Mouse (Mus musculus) heart, embryonic 14.5 days (tissue): ENCODE measurements around the gene Gga3. TPM values are rescaled to one million over a fixed set of nuclear protein-coding genes. Genes with fewer than 3 reads are reported as not detected.

ENCODE experiments used
- ATAC-seq: fragments of 200-750 bp; cut with Nextera tagmentation; 2 replicates; pipeline ENCODE4 v1.8.0; 2017; ENCODE audit warnings: low read depth, moderate TSS enrichment; ENCODE audit not compliant: insufficient number of reproducible peaks, insufficient read depth, low FRiP score
- H3K27ac ChIP-seq, 2 experiments: fragments of 200-500 bp in 1 of 2; fragments of 300-500 bp in 1 of 2; sonication (generic) in 1 of 2; replicated peaks in 1 of 2; 2 replicates each; pipeline ENCODE4 v1.5.1; 2012 to 2014; ENCODE audit warnings: low read depth in 2 of 2, low read length in 2 of 2, control low read depth in 1 of 2, mild to moderate bottlenecking in 1 of 2, mixed read lengths in 1 of 2; ENCODE audit not compliant: control insufficient read depth in 1 of 2, insufficient read depth in 1 of 2
- H3K27me3 ChIP-seq: fragments of 300-500 bp; sonication (generic); 2 replicates; pipeline ENCODE4 v1.6.1; 2014; ENCODE audit warnings: mild to moderate bottlenecking, low read length, control low read depth; ENCODE audit not compliant: control insufficient read depth, insufficient read depth
- H3K36me3 ChIP-seq: fragments of 300-500 bp; sonication (generic); 2 replicates; pipeline ENCODE4 v1.6.1; 2014; ENCODE audit warnings: mild to moderate bottlenecking, control low read depth, low read length, mixed read lengths; ENCODE audit not compliant: control insufficient read depth, insufficient read depth
- H3K4me1 ChIP-seq, 2 experiments: fragments of 200-500 bp in 1 of 2; fragments of 300-500 bp in 1 of 2; sonication (generic) in 1 of 2; 2 replicates each; pipeline ENCODE4 v1.6.1; 2012 to 2014; ENCODE audit warnings: low read length in 2 of 2, control low read depth in 1 of 2, mixed read lengths in 1 of 2; ENCODE audit not compliant: control insufficient read depth in 2 of 2, insufficient read depth in 2 of 2
- H3K4me2 ChIP-seq: fragments of 300-500 bp; sonication (generic); 2 replicates; pipeline ENCODE4 v1.6.1; 2014; ENCODE audit warnings: mild to moderate bottlenecking, low read length
- H3K4me3 ChIP-seq, 2 experiments: fragments of 200-500 bp in 1 of 2; fragments of 300-500 bp in 1 of 2; sonication (generic) in 1 of 2; 2 replicates each; pipeline ENCODE4 v1.5.1; 2012 to 2014; ENCODE audit warnings: low read length in 2 of 2, mild to moderate bottlenecking in 2 of 2, control low read depth in 1 of 2, low read depth in 1 of 2, moderate library complexity in 1 of 2; ENCODE audit not compliant: control insufficient read depth in 1 of 2, insufficient read depth in 1 of 2
- H3K9ac ChIP-seq: fragments of 300-500 bp; sonication (generic); 2 replicates; pipeline ENCODE4 v1.6.1; 2014; ENCODE audit warnings: mild to moderate bottlenecking, low read length
- H3K9me3 ChIP-seq: fragments of 300-500 bp; sonication (generic); 2 replicates; pipeline ENCODE4 v1.6.1; 2016; ENCODE audit warnings: low read length, control low read depth; ENCODE audit not compliant: control insufficient read depth
- WGBS: fragments of 180-500 bp; shearing (Covaris S2); extraction: QIAGEN DNeasy Blood & Tissue Kit; methylation state at CpG from one replicate; pipeline ENCODE4 v1.1.7; 2014; 5-methylcytosine and 5-hydroxymethylcytosine counted together
- polyA plus RNA-seq: library from polyadenylated mRNA; unstranded; fragments of >200 nt; fragmentation: Nextera tagmentation; extraction: Ambion mirVana; gene quantifications from 2 replicates; pipeline ENCODE4 v1.2.1, GENCODE M21; 2014

The Gga3 gene
- polyA plus RNA-seq, 1 experiment from 2014 or later: 17.2 TPM

- ATAC-seq: no peak
- no peak overlapping the region for H3K4me2 ChIP-seq
Measured at GRCm38 (mm10) chr11:115584376-115585073, 19.3 kb downstream of the Gga3 start.

GRCm38 (mm10) chr11:115582913-115583606 lies 20.8 kb downstream of the Gga3 start:
- H3K4me1 ChIP-seq: no peaks in the 10 kb centered on the region; a peak in 1 of 4 replicates
- 83% methylated on average over 10 of the region's 10 CpGs for WGBS

More at GRCm38 (mm10) chr11:115584376-115585073, 19.3 kb downstream of the Gga3 start:
- H3K4me3 ChIP-seq: no peak overlapping the region
- no peaks in the 10 kb centered on the region for H3K27me3 ChIP-seq
- no peaks in the 10 kb centered on the region; a peak in 1 of 4 replicates for H3K4me1 ChIP-seq
- H3K9me3 ChIP-seq: no peaks in the 10 kb centered on the region
- H3K27ac ChIP-seq: no peak overlapping the region
- 83% methylated on average over 10 of the region's 10 CpGs for WGBS
- H3K36me3 ChIP-seq: peaks cover 96% of the 10 kb centered on the region
- H3K9ac ChIP-seq: no peak overlapping the region

GRCm38 (mm10) chr11:115579080-115579479 lies 24.8 kb downstream of the Gga3 start:
- H3K9me3 ChIP-seq: no peaks in the 10 kb centered on the region
- no peak overlapping the region for H3K4me3 ChIP-seq
- no peaks in the 10 kb centered on the region for H3K27me3 ChIP-seq
- no peaks in the 10 kb centered on the region for H3K4me1 ChIP-seq
- no peak overlapping the region for H3K27ac ChIP-seq
- no peak overlapping the region for H3K9ac ChIP-seq
- H3K36me3 ChIP-seq: peaks cover 72% of the 10 kb centered on the region
- no peak for ATAC-seq
- no peak overlapping the region for H3K4me2 ChIP-seq

More at GRCm38 (mm10) chr11:115582913-115583606, 20.8 kb downstream of the Gga3 start:
- H3K36me3 ChIP-seq: peaks cover 98% of the 10 kb centered on the region
- H3K27ac ChIP-seq: no peak overlapping the region
- H3K9ac ChIP-seq: no peak overlapping the region
- H3K9me3 ChIP-seq: no peaks in the 10 kb centered on the region
- no peak overlapping the region for H3K4me3 ChIP-seq
- no peaks in the 10 kb centered on the region for H3K27me3 ChIP-seq
- no peak overlapping the region for H3K4me2 ChIP-seq
- no peak for ATAC-seq

GRCm38 (mm10) chr11:115564961-115565360 lies 38.9 kb downstream of the Gga3 start:
- H3K4me2 ChIP-seq: peak overlapping the region; percentile 86
- no peak for ATAC-seq
- H3K4me3 ChIP-seq: peak overlapping the region; percentile 69 to 71
- no peak overlapping the region for H3K27ac ChIP-seq
- H3K27me3 ChIP-seq: no peaks in the 10 kb centered on the region
- H3K9me3 ChIP-seq: no peaks in the 10 kb centered on the region
- H3K4me1 ChIP-seq: peaks cover 3 to 15% of the 10 kb centered on the region in 2 experiments; a peak in 3 of 4 replicates
- peak overlapping the region; percentile 84 for H3K9ac ChIP-seq
- H3K36me3 ChIP-seq: peaks cover 42% of the 10 kb centered on the region
- 14% methylated on average over 7 of the region's 7 CpGs for WGBS

- peaks cover 3 to 15% of the 10 kb centered on the region in 2 experiments; a peak in 3 of 4 replicates for H3K4me1 ChIP-seq
- peaks cover 35% of the 10 kb centered on the region for H3K36me3 ChIP-seq
- H3K27ac ChIP-seq: peak within 1 kb of the TSS; percentile 76 to 81
- no peaks in the 10 kb centered on the region for H3K9me3 ChIP-seq
- ATAC-seq: peak; percentile 85
- no peaks in the 10 kb centered on the region for H3K27me3 ChIP-seq
- peak within 1 kb of the TSS; percentile 84 for H3K9ac ChIP-seq
- peak within 1 kb of the TSS; percentile 69 to 71 for H3K4me3 ChIP-seq
- 1% methylated on average over 42 of the region's 42 CpGs for WGBS
- H3K4me2 ChIP-seq: peak within 1 kb of the TSS; percentile 86
Measured at GRCm38 (mm10) chr11:115564064-115564809, 39.6 kb downstream of the Gga3 start, which contains the start of gene Nup85. TSS of gene Nup85 (plus strand) at chr11:115564434.

- H3K9me3 ChIP-seq: no peaks in the 10 kb centered on the region
- peak overlapping the region in 1 of 2 experiments; percentile 81; a peak in 1 of 4 replicates for H3K27ac ChIP-seq
- 44% methylated on average over 4 of the region's 4 CpGs for WGBS
- no peaks in the 10 kb centered on the region for H3K27me3 ChIP-seq
- peaks cover 27% of the 10 kb centered on the region for H3K36me3 ChIP-seq
- peak overlapping the region; percentile 86 for H3K4me2 ChIP-seq
- ATAC-seq: no peak
- peak overlapping the region; percentile 84 for H3K9ac ChIP-seq
- H3K4me3 ChIP-seq: peak overlapping the region; percentile 69 to 71; a peak in 3 of 4 replicates
- peaks cover 3 to 15% of the 10 kb centered on the region in 2 experiments; a peak in 3 of 4 replicates for H3K4me1 ChIP-seq
Measured at GRCm38 (mm10) chr11:115563406-115563805, 40.4 kb downstream of the Gga3 start.

- H3K9ac ChIP-seq: no peak overlapping the region
- no peaks in the 10 kb centered on the region for H3K36me3 ChIP-seq
- no peak overlapping the region for H3K4me2 ChIP-seq
- no peak overlapping the region for H3K4me3 ChIP-seq
- H3K4me1 ChIP-seq: no peaks in the 10 kb centered on the region
- H3K27ac ChIP-seq: no peak overlapping the region
- WGBS: 74% methylated on average over 17 of the region's 17 CpGs
- no peaks in the 10 kb centered on the region for H3K27me3 ChIP-seq
- H3K9me3 ChIP-seq: no peaks in the 10 kb centered on the region
- ATAC-seq: no peak
Measured at GRCm38 (mm10) chr11:115555717-115556116, 48.1 kb downstream of the Gga3 start.
